Mouse (Mus musculus) stomach, postnatal 0 days (tissue): ENCODE data around the gene Unc50. TPM values are rescaled to one million over a fixed set of nuclear protein-coding genes. Genes with fewer than 3 reads are reported as not detected.

ENCODE experiments used
- ATAC-seq: fragments of 200-750 bp; cut with Nextera tagmentation; 2 replicates; pipeline ENCODE4 v1.8.0; 2017; ENCODE audit not compliant: low FRiP score, low TSS enrichment
- DNase-seq: peaks from one replicate; pipeline ENCODE4 v3.0.0-alpha.2; 2016; ENCODE audit warnings: low spot score
- H3K27ac ChIP-seq: fragments of 300-500 bp; sonication (generic); replicated peaks from 2 replicates; pipeline ENCODE4 v1.5.1; 2014; ENCODE audit warnings: mild to moderate bottlenecking, control low read depth
- H3K27me3 ChIP-seq: fragments of 300-500 bp; sonication (generic); 2 replicates; pipeline ENCODE4 v1.6.1; 2014; ENCODE audit warnings: low read length; ENCODE audit not compliant: control insufficient read depth, insufficient read depth
- H3K36me3 ChIP-seq: fragments of 300-500 bp; sonication (generic); 2 replicates; pipeline ENCODE4 v1.6.1; 2014; ENCODE audit warnings: low read length, mixed read lengths; ENCODE audit not compliant: control insufficient read depth, insufficient read depth
- H3K4me1 ChIP-seq: fragments of 300-500 bp; sonication (generic); replicated peaks from 2 replicates; pipeline ENCODE4 v1.6.1; 2014; ENCODE audit warnings: antibody characterized with exemption; ENCODE audit not compliant: control insufficient read depth, insufficient read depth
- H3K4me2 ChIP-seq: fragments of 300-500 bp; sonication (generic); replicated peaks from 2 replicates; pipeline ENCODE4 v1.6.1; 2014; ENCODE audit warnings: low read depth, mild to moderate bottlenecking, control low read depth, moderate library complexity
- H3K4me3 ChIP-seq: fragments of 300-500 bp; sonication (generic); 2 replicates; pipeline ENCODE4 v1.5.1; 2014; ENCODE audit warnings: low read depth, low read length, control low read depth
- H3K9ac ChIP-seq: fragments of 300-500 bp; sonication (generic); 2 replicates; pipeline ENCODE4 v1.6.1; 2014; ENCODE audit warnings: mild to moderate bottlenecking, low read length, control low read depth, mixed read lengths
- H3K9me3 ChIP-seq: fragments of 300-500 bp; sonication (generic); 2 replicates; pipeline ENCODE4 v1.6.1; 2016; ENCODE audit warnings: low read length; ENCODE audit not compliant: control insufficient read depth
- CTCF ChIP-seq: IDR thresholded peaks from 2 replicates; pipeline ENCODE4 v1.5.1; 2016; ENCODE audit warnings: antibody characterized with exemption, low read depth, mild to moderate bottlenecking, moderate library complexity
- EP300 ChIP-seq: optimal IDR thresholded peaks from 2 replicates; pipeline ENCODE3; 2016; ENCODE audit warnings: antibody characterized with exemption
- WGBS: fragments of 180-500 bp; shearing (Covaris S2); extraction: QIAGEN DNeasy Blood & Tissue Kit; methylation state at CpG from one replicate; pipeline ENCODE4 v1.1.7; 2014; 5-methylcytosine and 5-hydroxymethylcytosine counted together
- polyA plus RNA-seq: library from polyadenylated mRNA; unstranded; fragments of >200 nt; fragmentation: Nextera tagmentation; extraction: Ambion mirVana; gene quantifications from 2 replicates; pipeline ENCODE4 v1.2.1, GENCODE M21; 2015

Unc50 gene
- polyA plus RNA-seq, 1 experiment from 2014 or later = 141 TPM

DNA sequence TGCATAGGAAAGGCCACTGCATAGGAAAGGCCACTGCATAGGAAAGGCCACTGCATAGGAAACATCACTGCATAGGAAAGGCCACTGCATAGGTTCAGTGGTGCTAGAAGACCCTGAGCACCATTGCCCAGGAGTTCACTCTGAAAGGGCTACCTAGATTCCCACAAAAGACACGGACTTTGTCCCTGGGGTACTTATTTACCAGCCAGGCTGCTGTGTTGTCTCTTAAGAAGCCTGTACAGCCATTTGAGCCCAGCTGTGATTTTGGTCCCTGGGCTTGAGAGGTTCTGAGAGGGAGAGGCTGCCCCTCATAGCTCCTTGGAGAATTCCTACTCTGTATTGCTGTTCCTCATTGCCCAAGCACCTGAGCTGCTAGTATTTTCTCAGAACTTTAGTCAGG, 33.5 kb upstream of the Unc50 start:
- Histone ChIP-seq H3K4me1 (no peaks in the 10 kb centered on the region), H3K4me2 (no peak overlapping the region), H3K27ac (no peak overlapping the region), H3K9ac (no peak overlapping the region), H3K27me3 (no peaks in the 10 kb centered on the region), H3K36me3 (peaks cover 4% of the 10 kb centered on the region; the same call in 1 of the 2 replicates), H3K9me3 (no peaks in the 10 kb centered on the region), H3K4me3 (no peak overlapping the region)
- no peak for DNase-seq
- no peak for TF ChIP-seq EP300
- no peak for TF ChIP-seq CTCF
- ATAC-seq = no peak
- 68% methylated on average over 1 of the region's 1 CpGs for WGBS

GRCm38 (mm10) chr1:37398961-37399360, 31.0 kb upstream of the Unc50 start:
- H3K4me2 ChIP-seq = no peak overlapping the region
- H3K9ac ChIP-seq = no peak overlapping the region
- H3K27ac ChIP-seq = no peak overlapping the region
- no peaks in the 10 kb centered on the region for H3K9me3 ChIP-seq
- peak; percentile 63; the same call in 1 of the 2 replicates for ATAC-seq
- peak; percentile 28 for DNase-seq
- WGBS = 37% methylated on average over 3 of the region's 3 CpGs
- no peak overlapping the region for H3K4me3 ChIP-seq
- no peaks in the 10 kb centered on the region for H3K4me1 ChIP-seq
- TF ChIP-seq CTCF = peak; percentile 4; the same call in 1 of the 2 replicates
- TF ChIP-seq EP300 = no peak
- H3K27me3 ChIP-seq = no peaks in the 10 kb centered on the region
- peaks cover 4% of the 10 kb centered on the region; the same call in 1 of the 2 replicates for H3K36me3 ChIP-seq

DNA sequence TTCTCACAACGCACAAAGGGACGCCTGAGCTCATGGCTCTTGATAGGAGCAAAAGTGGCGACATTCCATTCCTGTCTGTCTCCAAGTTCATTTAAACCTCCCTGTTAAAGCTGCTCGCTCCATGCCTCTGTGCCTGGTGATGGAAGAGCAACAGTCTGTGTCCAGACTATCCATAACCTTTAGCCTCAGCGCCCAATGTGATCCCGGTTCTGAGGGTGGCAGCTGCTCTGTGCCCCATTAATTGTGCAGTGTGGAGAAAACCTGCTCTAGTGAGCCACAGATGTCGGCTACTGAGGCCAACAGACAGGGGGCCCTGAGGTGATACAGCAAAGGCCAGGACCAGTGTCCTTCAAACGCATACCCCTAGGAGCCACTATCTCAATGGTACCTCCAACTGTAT, 30.2 kb upstream of the Unc50 start:
- no peaks in the 10 kb centered on the region for H3K9me3 ChIP-seq
- H3K9ac ChIP-seq = no peak overlapping the region
- peaks cover 4% of the 10 kb centered on the region; the same call in 1 of the 2 replicates for H3K36me3 ChIP-seq
- no peak overlapping the region for H3K27ac ChIP-seq
- H3K4me2 ChIP-seq = no peak overlapping the region
- no peaks in the 10 kb centered on the region for H3K4me1 ChIP-seq
- DNase-seq (no peak), ATAC-seq (no peak)
- 60% methylated on average over 8 of the region's 8 CpGs for WGBS
- no peak overlapping the region for H3K4me3 ChIP-seq
- H3K27me3 ChIP-seq = no peaks in the 10 kb centered on the region
- no peak for TF ChIP-seq CTCF

GRCm38 (mm10) chr1:37401687-37402086, 28.3 kb upstream of the Unc50 start:
- ATAC-seq (peak; percentile 55), DNase-seq (peak; percentile 65)
- no peaks in the 10 kb centered on the region for H3K9me3 ChIP-seq
- H3K27ac ChIP-seq = no peak overlapping the region
- H3K4me1 ChIP-seq = no peaks in the 10 kb centered on the region
- WGBS = 53% methylated on average over 4 of the region's 4 CpGs
- no peak overlapping the region for H3K4me3 ChIP-seq
- H3K9ac ChIP-seq = no peak overlapping the region
- H3K36me3 ChIP-seq = no peaks in the 10 kb centered on the region; the same call in 1 of the 2 replicates
- no peak overlapping the region for H3K4me2 ChIP-seq
- no peaks in the 10 kb centered on the region for H3K27me3 ChIP-seq
- TF ChIP-seq CTCF = peak; percentile 86
- TF ChIP-seq EP300 = no peak

- H3K27ac ChIP-seq = no peak overlapping the region
- H3K9ac ChIP-seq = no peak overlapping the region
- peaks cover 4% of the 10 kb centered on the region; the same call in 1 of the 2 replicates for H3K36me3 ChIP-seq
- no peak overlapping the region for H3K4me2 ChIP-seq
- TF ChIP-seq EP300 = no peak
- TF ChIP-seq CTCF = no peak
- no peak for DNase-seq
- H3K27me3 ChIP-seq = no peaks in the 10 kb centered on the region
- no peaks in the 10 kb centered on the region for H3K4me1 ChIP-seq
- no peak overlapping the region for H3K4me3 ChIP-seq
- 93% methylated on average over 2 of the region's 2 CpGs for WGBS
- no peaks in the 10 kb centered on the region for H3K9me3 ChIP-seq
- no peak for ATAC-seq
These were observed 24.8 kb upstream of the Unc50 start for GRCm38 (mm10) chr1:37405137-37405536.

DNA sequence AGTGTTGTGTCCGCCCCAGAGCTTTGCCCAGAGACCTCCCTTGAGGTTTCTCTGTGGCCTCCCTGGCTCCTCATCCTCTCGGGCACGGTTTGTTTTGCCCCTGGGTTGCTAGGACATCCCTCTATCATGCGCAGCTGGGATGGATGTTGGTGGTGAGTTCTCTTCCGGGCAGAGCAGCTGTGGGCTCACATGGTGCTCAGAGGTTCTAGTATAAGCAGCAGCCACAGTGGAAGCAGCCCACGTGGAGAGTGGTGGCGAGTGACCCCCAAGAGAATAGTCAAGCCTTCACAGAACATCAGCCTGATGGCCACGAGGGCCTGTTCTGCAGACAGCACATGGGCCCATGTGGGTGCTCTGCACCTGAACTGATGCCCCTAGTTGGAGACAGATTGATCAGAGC, 22.7 kb upstream of the Unc50 start:
- Histone ChIP-seq H3K9me3 (no peaks in the 10 kb centered on the region), H3K27ac (no peak overlapping the region), H3K4me1 (no peaks in the 10 kb centered on the region), H3K9ac (no peak overlapping the region), H3K27me3 (no peaks in the 10 kb centered on the region), H3K36me3 (peaks cover 4% of the 10 kb centered on the region; the same call in 1 of the 2 replicates), H3K4me2 (no peak overlapping the region), H3K4me3 (no peak overlapping the region)
- no peak for ATAC-seq
- WGBS = 82% methylated on average over 8 of the region's 8 CpGs
- TF ChIP-seq CTCF (no peak), EP300 (no peak)
- no peak for DNase-seq
